In genomic region chr11:55164723-55165122, GRCm38 (mm10) we compare ENCODE assay signal across 10 mouse cellular contexts. TPM values are rescaled to one million over a fixed set of nuclear protein-coding genes. Genes with fewer than 3 reads are reported as not detected.
DNase-seq lines count a peak whose midpoint lies in the region; ATAC-seq and TF ChIP-seq lines count a peak whose summit lies in the region.
"Had no signal": no experiment of that assay in that cellular context is flagged by ENCODE, and none has a peak within 500 bp of the region (broad histone marks: within the 10 kb centered on the region; RNA-seq: fewer than 3 reads in every experiment).

No protein-coding gene starts in this region.

- H3K4me3 ChIP-seq in forebrain, postnatal 0 days (ENCODE audit: low read depth, low read length): no peak overlapping the region
- H3K4me3 ChIP-seq in forebrain, embryonic 10.5 days: no peak overlapping the region
- H3K4me3 ChIP-seq in thymus, adult 2 months (ENCODE audit: control insufficient read depth, insufficient read depth, low read length): no peak overlapping the region
- H3K4me3 ChIP-seq in midbrain, embryonic 16.5 days (ENCODE audit: low read depth, low read length): no peak overlapping the region

- no peak for DNase-seq in forebrain, postnatal 0 days
- no peak for DNase-seq in forebrain, embryonic 10.5 days (ENCODE audit: extremely low spot score, low spot score)
- peak; percentile 55 for DNase-seq in thymus, adult 2 months
- no peak for DNase-seq in thymus, adult 18-20 months
- peak; percentile 57 for DNase-seq in embryo, embryonic 10 days (ENCODE audit: low spot score)
- peak; percentile 56 to 60 for DNase-seq in left cerebral cortex, adult 18-20 months (ENCODE audit: low spot score in 2 of 2)

- 56% methylated on average over 3 of the region's 3 CpGs for WGBS in forebrain, postnatal 0 days
- 51% methylated on average over 3 of the region's 3 CpGs for WGBS in forebrain, embryonic 10.5 days
- 40% methylated on average over 3 of the region's 3 CpGs for WGBS in thymus, adult 2 months
- WGBS in midbrain, embryonic 16.5 days: 50% methylated on average over 3 of the region's 3 CpGs

- no peak overlapping the region for H3K9ac ChIP-seq in forebrain, postnatal 0 days
- no peak overlapping the region for H3K9ac ChIP-seq in midbrain, embryonic 16.5 days (ENCODE audit: low read depth, low read length)

- H3K4me2 ChIP-seq in forebrain, postnatal 0 days (ENCODE audit: low read depth): no peak overlapping the region
- H3K4me2 ChIP-seq in midbrain, embryonic 16.5 days (ENCODE audit: low read length): no peak overlapping the region

- H3K9me3 ChIP-seq in forebrain, postnatal 0 days (ENCODE audit: low read length): no peaks in the 10 kb centered on the region
- H3K9me3 ChIP-seq in forebrain, embryonic 10.5 days: no peaks in the 10 kb centered on the region
- H3K9me3 ChIP-seq in midbrain, embryonic 16.5 days (replicated peaks; ENCODE audit: control insufficient read depth, low read length, poor library complexity, severe bottlenecking): no peaks in the 10 kb centered on the region

- TF ChIP-seq CTCF in forebrain, postnatal 0 days (IDR thresholded peaks at IDR 0.05; ENCODE audit: low read depth): peak; percentile 59
- no peak for TF ChIP-seq CTCF in thymus, adult 2 months (IDR thresholded peaks at IDR 0.05; ENCODE audit: borderline replicate concordance, control insufficient read depth, extremely low read depth, insufficient read depth, low read length, poor library complexity)

- ATAC-seq in forebrain, postnatal 0 days: no peak
- ATAC-seq in neutrophil, adult 5-6 weeks (ENCODE audit: extremely low read depth, insufficient number of reproducible peaks, low FRiP score, poor library complexity, severe bottlenecking): peak; percentile 64
- no peak for ATAC-seq in midbrain, embryonic 16.5 days

- H3K4me1 ChIP-seq in forebrain, postnatal 0 days (ENCODE audit: insufficient read depth): no peaks in the 10 kb centered on the region
- H3K4me1 ChIP-seq in forebrain, embryonic 10.5 days: no peaks in the 10 kb centered on the region
- H3K4me1 ChIP-seq in thymus, adult 2 months (replicated peaks; ENCODE audit: control insufficient read depth, insufficient read depth, low read length): no peaks in the 10 kb centered on the region
- no peaks in the 10 kb centered on the region for H3K4me1 ChIP-seq in midbrain, embryonic 16.5 days (ENCODE audit: control insufficient read depth, insufficient read depth, low read length)

- TF ChIP-seq POLR2A in thymus, adult 2 months (IDR thresholded peaks at IDR 0.05; ENCODE audit: control insufficient read depth, extremely low read depth, insufficient read depth, low read length, poor library complexity): no peak

- no peak overlapping the region for H3K27ac ChIP-seq in forebrain, postnatal 0 days (ENCODE audit: low read depth, low read length)
- no peak overlapping the region for H3K27ac ChIP-seq in forebrain, embryonic 10.5 days
- no peak overlapping the region for H3K27ac ChIP-seq in thymus, adult 2 months (ENCODE audit: control insufficient read depth, insufficient read depth, low read length)
- H3K27ac ChIP-seq in midbrain, embryonic 16.5 days (ENCODE audit: low read length): no peak overlapping the region

- no peaks in the 10 kb centered on the region for H3K27me3 ChIP-seq in forebrain, postnatal 0 days (ENCODE audit: insufficient read depth, low read length)
- H3K27me3 ChIP-seq in forebrain, embryonic 10.5 days (ENCODE audit: poor library complexity, severe bottlenecking): no peaks in the 10 kb centered on the region
- H3K27me3 ChIP-seq in thymus, adult 2 months (ENCODE audit: control insufficient read depth, insufficient read depth, low read length): no peaks in the 10 kb centered on the region
- no peaks in the 10 kb centered on the region for H3K27me3 ChIP-seq in midbrain, embryonic 16.5 days (ENCODE audit: control insufficient read depth, insufficient read depth, low read depth, low read length)

- H3K36me3 ChIP-seq in forebrain, postnatal 0 days (ENCODE audit: insufficient read depth): no peaks in the 10 kb centered on the region
- H3K36me3 ChIP-seq in forebrain, embryonic 10.5 days (replicated peaks): no peaks in the 10 kb centered on the region
- H3K36me3 ChIP-seq in thymus, adult 2 months (ENCODE audit: control insufficient read depth, insufficient read depth, low read length): no peaks in the 10 kb centered on the region
- no peaks in the 10 kb centered on the region for H3K36me3 ChIP-seq in midbrain, embryonic 16.5 days (ENCODE audit: control insufficient read depth, insufficient read depth, low read length)

RNA-seq across cellular contexts. Expression of gene Slc36a3, which starts 13.2 kb away (rescaled TPM):
- total RNA-seq in forebrain, postnatal 0 days (2014; rRNA removed): not detected in 2 replicates
- not detected in 2 replicates for polyA plus RNA-seq in forebrain, postnatal 0 days (2015; fragmentation: Nextera tagmentation; extraction: Ambion mirVana)
- not detected in 2 replicates for polyA plus RNA-seq in forebrain, embryonic 10.5 days (2016; fragmentation: Nextera tagmentation; extraction: Ambion mirVana)
- polyA plus RNA-seq in thymus, adult 2 months (2012; rRNA removed): 0.48 and 0.74 TPM in 2 replicates
- total RNA-seq in left cerebral cortex, adult 18-20 months (2021): not detected
- total RNA-seq in neutrophil, adult 5-6 weeks (2017): 1.0 and 1.8 TPM in 2 replicates
- not detected in 2 replicates for polyA plus RNA-seq in midbrain, embryonic 16.5 days (2015; fragmentation: Nextera tagmentation; extraction: Ambion mirVana)
- total RNA-seq: adrenal gland, postnatal 4 days; left cerebral cortex, adult 8-10 months had no signal

RNA-seq across cellular contexts. Expression of gene Slc36a2, which starts 20.2 kb away (rescaled TPM):
- total RNA-seq in forebrain, postnatal 0 days (2014; rRNA removed): 0.69 and 1.4 TPM in 2 replicates
- 0.08 and 0.40 TPM in 2 replicates for polyA plus RNA-seq in forebrain, postnatal 0 days (2015; fragmentation: Nextera tagmentation; extraction: Ambion mirVana)
- polyA plus RNA-seq in forebrain, embryonic 10.5 days (2016; fragmentation: Nextera tagmentation; extraction: Ambion mirVana): 0.21 and 0.46 TPM in 2 replicates
- 38.6 and 44.6 TPM in 2 replicates for polyA plus RNA-seq in thymus, adult 2 months (2012; rRNA removed)
- under 1 TPM in 1 of 2 experiments, not detected in 1; 0.35 TPM for total RNA-seq in left cerebral cortex, adult 18-20 months (2021)
- total RNA-seq in neutrophil, adult 5-6 weeks (2017): not detected in 2 replicates
- polyA plus RNA-seq in midbrain, embryonic 16.5 days (2015; fragmentation: Nextera tagmentation; extraction: Ambion mirVana): 0.40 and 0.51 TPM in 2 replicates

RNA-seq across cellular contexts. Expression of gene Slc36a1, which starts 39.4 kb away (rescaled TPM):
- 14.1 and 19.0 TPM in 2 replicates for total RNA-seq in forebrain, postnatal 0 days (2014; rRNA removed)
- 1.0 and 1.5 TPM in 2 replicates for polyA plus RNA-seq in forebrain, postnatal 0 days (2015; fragmentation: Nextera tagmentation; extraction: Ambion mirVana)
- polyA plus RNA-seq in forebrain, embryonic 10.5 days (2016; fragmentation: Nextera tagmentation; extraction: Ambion mirVana): 1.1 and 1.4 TPM in 2 replicates
- polyA plus RNA-seq in thymus, adult 2 months (2012; rRNA removed): 60.3 and 65.3 TPM in 2 replicates
- 10 to 100 TPM; 75.5 to 82.1 TPM for total RNA-seq in left cerebral cortex, adult 18-20 months (2021)
- 9.3 and 10.1 TPM in 2 replicates for total RNA-seq in neutrophil, adult 5-6 weeks (2017)
- 3.5 and 3.7 TPM in 2 replicates for polyA plus RNA-seq in midbrain, embryonic 16.5 days (2015; fragmentation: Nextera tagmentation; extraction: Ambion mirVana)

Comparison
In these comparisons a context has a peak if more than half of its experiments do, and no peak if none do; other contexts are left out.
1. DNase-seq: peak in thymus, adult 2 months (single experiment), embryo, embryonic 10 days (single experiment) and left cerebral cortex, adult 18-20 months (2 of 2); none in forebrain, postnatal 0 days (single experiment), forebrain, embryonic 10.5 days (single experiment) and thymus, adult 18-20 months (0 of 2).
2. RNA of gene Slc36a2, which starts 20.2 kb away (polyA plus RNA-seq): 38.6 to 44.6 TPM in thymus, adult 2 months; 0.40 to 0.51 TPM in midbrain, embryonic 16.5 days, 0.21 to 0.46 TPM in forebrain, embryonic 10.5 days and 0.08 to 0.40 TPM in forebrain, postnatal 0 days; every median in the first group is over 10 times any median in the second.
3. RNA of gene Slc36a1, which starts 39.4 kb away (polyA plus RNA-seq): 60.3 to 65.3 TPM in thymus, adult 2 months; 3.5 to 3.7 TPM in midbrain, embryonic 16.5 days, 1.0 to 1.5 TPM in forebrain, postnatal 0 days and 1.1 to 1.4 TPM in forebrain, embryonic 10.5 days; every median in the first group is over 10 times any median in the second.